Mouse (Mus musculus) bone marrow macrophage, adult 2 months (primary cell): ENCODE results near the gene Gm17455. TPM values are rescaled to one million over a fixed set of nuclear protein-coding genes. Genes with fewer than 3 reads are reported as not detected.

Experiments
- H3K27ac ChIP-seq: 2 replicates; pipeline ENCODE4 v1.5.1; 2012; ENCODE audit warnings: low read depth, low read length; ENCODE audit not compliant: insufficient read depth
- H3K4me1 ChIP-seq: 2 replicates; pipeline ENCODE4 v1.6.1; 2012; ENCODE audit warnings: low read length; ENCODE audit not compliant: control insufficient read depth, insufficient read depth
- H3K4me3 ChIP-seq: 2 replicates; pipeline ENCODE4 v1.5.1; 2012; ENCODE audit warnings: mild to moderate bottlenecking, low read length, moderate library complexity; ENCODE audit not compliant: insufficient read depth
- CTCF ChIP-seq: IDR thresholded peaks from 2 replicates; pipeline ENCODE4 v1.5.1; 2012; ENCODE audit warnings: low read depth, mild to moderate bottlenecking, low read length, moderate library complexity
- POLR2A ChIP-seq: IDR thresholded peaks from 2 replicates; pipeline ENCODE4 v1.6.1; 2012; ENCODE audit warnings: mild to moderate bottlenecking, low read depth, low read length, borderline replicate concordance
- polyA plus RNA-seq: library from polyadenylated mRNA; stranded (reverse); fragments of >200 nt; gene quantifications from 2 replicates; pipeline ENCODE4 v1.2.4, GENCODE M21; 2012; ENCODE audit not compliant: missing spikeins, insufficient read depth, insufficient read length

Gene Gm17455
- polyA plus RNA-seq, 1 experiment: not detected

GRCm38 (mm10) chr10:60371596-60372386 lies 27.7 kb upstream of the Gm17455 start:
- peaks cover 86% of the 10 kb centered on the region for H3K4me1 ChIP-seq
- TF ChIP-seq CTCF (no peak), POLR2A (no peak)
- peak overlapping the region; percentile 99 for H3K27ac ChIP-seq
- H3K4me3 ChIP-seq: peak overlapping the region; percentile 48

DNA sequence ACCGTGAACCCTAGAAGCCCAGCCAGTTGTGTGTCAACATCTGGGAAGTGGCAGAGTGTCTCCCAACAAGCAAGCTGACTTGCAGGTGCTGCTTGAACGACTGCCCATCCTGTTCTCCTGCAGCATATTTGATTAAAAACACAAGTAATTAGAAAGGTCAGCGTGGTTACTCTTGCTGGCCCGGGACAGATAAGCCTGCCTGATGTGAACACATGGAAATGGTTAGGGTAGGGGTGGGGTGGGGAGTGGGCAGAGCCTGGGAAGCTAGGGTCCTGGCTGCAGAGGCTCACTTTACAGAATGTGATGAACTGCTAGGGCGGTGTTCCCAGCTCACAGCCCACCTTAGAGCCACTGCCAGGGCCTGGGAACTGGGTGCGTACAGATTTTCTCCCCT lies 26.0 kb upstream of the Gm17455 start:
- peaks cover 74% of the 10 kb centered on the region for H3K4me1 ChIP-seq
- TF ChIP-seq CTCF: no peak
- TF ChIP-seq POLR2A: no peak
- peak overlapping the region; percentile 99 for H3K27ac ChIP-seq
- H3K4me3 ChIP-seq: no peak overlapping the region

DNA sequence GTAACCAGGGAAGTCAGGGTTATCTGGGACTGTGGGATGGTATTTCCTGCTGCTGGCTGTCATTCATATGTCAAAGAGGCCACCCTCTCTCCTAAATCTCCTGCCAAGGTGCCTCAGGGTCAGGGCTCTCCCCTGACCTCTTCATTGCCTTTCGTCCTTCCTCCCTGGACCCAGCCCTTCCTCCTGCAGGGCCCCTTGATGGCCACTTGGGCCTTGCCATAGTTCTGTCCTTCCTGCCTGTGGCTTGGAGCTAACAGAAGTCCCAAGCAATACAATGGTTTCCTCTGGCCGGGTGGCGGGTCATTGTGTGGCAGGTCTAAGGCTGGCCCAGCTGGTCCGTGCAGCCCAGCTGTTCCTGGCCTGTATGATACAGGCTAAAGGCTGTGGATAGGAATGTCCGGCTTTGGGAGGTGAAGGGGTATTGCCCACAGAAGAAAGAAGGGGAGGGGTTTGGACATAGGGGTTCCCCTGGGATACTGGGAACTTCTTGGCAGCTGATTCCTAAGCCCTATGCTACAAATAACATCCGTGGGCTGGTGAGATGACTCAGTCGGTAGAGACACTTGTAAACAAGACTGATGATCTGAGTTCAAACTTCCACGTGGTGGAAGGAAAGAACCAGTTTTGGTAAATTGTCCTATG lies 25.5 kb upstream of the Gm17455 start:
- peaks cover 70% of the 10 kb centered on the region for H3K4me1 ChIP-seq
- TF ChIP-seq POLR2A: no peak
- TF ChIP-seq CTCF: no peak
- H3K4me3 ChIP-seq: no peak overlapping the region
- peak overlapping the region; percentile 99 for H3K27ac ChIP-seq

GRCm38 (mm10) chr10:60376704-60377103 lies 22.8 kb upstream of the Gm17455 start:
- Histone ChIP-seq H3K27ac (no peak overlapping the region), H3K4me3 (no peak overlapping the region), H3K4me1 (peaks cover 64% of the 10 kb centered on the region)
- TF ChIP-seq POLR2A (no peak), CTCF (no peak)

DNA sequence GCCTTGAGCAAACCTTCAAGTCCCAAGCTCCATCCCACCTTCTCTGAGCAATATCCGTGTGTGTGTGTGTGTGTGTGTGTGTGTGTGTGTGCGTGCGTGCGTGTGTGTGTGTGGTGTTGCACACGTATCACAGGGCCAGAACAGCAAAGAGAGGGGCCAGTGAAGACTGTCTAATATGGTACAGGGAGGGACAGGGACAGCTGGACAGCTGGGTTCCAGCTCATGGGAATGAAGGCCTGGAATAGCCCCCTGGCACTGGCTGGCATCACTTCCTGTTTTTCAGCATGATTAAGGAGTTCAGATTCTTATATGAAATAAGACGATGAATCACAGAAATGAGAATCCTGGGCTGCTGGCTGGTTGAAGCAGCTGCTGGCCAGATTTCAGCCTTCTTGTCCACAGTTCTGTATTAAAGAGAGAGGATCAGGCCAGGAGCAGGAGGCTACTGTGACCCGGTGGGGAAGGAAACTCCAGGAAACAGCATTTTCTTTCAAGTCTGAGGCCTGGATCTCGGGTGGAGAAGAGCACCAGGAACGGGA lies 20.0 kb upstream of the Gm17455 start:
- peaks cover 42% of the 10 kb centered on the region for H3K4me1 ChIP-seq
- H3K4me3 ChIP-seq: no peak overlapping the region
- TF ChIP-seq CTCF (no peak), POLR2A (no peak)
- H3K27ac ChIP-seq: peak overlapping the region; percentile 62

DNA sequence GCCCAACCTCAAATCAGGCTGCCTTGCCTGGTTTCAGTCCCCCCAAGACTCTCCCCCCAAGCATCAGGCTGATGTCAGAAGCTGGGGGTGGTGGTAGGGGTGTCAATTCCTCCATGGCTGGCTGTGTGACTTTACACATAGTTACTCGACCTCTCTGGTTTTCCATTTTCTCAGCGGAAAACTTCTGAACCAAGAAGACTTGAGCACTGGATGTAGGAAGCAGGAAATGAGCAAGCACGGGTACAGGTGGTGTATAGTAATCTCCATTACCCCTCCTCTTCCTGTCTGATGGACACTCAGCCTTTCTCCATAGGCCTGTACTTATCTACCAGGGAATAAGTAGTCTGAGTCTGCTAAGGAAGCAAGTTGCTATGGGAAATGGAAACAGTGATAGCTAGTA lies 19.3 kb upstream of the Gm17455 start:
- peak overlapping the region; percentile 62 for H3K27ac ChIP-seq
- peaks cover 35% of the 10 kb centered on the region for H3K4me1 ChIP-seq
- TF ChIP-seq CTCF (no peak), POLR2A (no peak)
- H3K4me3 ChIP-seq: no peak overlapping the region

DNA sequence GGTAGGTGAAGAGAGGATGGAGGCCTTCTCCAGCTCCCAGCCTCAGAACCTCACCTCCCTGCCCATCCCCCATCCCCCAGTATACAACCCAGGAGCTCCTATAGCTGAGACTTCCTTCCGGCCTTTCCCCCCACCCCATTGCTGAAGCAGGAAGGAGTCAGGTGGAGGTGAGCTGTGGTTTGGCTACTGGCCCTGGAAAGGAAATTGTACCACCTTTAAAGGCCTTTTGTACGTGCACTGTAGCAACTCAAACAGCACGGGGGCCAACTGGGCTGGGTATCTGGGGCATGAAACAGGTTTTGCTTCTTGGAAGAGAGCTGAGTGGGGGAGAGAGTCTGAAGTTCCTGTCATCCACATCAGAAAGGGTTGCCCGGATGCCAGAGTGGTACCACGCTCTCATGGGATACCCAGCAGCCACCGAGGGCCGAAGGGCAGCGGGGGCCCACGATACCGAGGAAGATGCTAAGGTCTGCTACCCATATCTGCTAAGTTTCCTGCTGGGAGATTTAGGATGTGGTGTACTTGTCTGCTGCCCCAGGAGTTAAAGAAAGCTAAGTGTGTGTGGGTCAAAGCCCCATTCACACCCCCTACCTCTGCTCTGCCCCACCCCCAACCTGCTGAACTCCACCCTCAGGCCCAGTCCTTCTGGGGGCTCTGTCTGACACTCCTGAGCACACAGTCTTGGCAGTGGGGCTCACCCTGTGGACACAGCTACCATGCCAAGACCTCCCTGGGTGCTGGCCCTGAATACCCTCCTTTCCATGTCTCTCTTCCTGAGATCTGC lies 18.2 kb upstream of the Gm17455 start:
- no peak overlapping the region for H3K4me3 ChIP-seq
- TF ChIP-seq CTCF: no peak
- TF ChIP-seq POLR2A: no peak
- no peak overlapping the region for H3K27ac ChIP-seq
- peaks cover 24% of the 10 kb centered on the region for H3K4me1 ChIP-seq

DNA sequence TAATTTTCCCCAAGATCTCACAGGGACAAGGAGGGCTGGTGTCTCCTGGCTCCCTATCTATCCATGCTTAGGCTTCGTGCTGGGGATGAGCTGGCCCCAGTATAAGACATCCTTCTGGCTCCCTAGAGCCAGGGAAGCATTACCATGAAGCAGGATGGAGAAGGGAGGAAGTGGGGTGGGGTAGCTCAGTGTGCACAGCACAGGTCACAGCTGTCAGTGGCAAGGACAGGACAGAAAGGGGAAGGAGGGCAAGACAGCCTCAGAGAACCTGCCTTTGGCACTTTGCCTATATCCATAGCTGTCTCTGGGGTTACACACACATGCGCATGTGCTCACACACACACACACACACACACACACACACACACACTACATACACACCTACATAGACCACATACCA lies 11.2 kb upstream of the Gm17455 start:
- Histone ChIP-seq H3K27ac (no peak overlapping the region), H3K4me1 (peaks cover 39% of the 10 kb centered on the region), H3K4me3 (no peak overlapping the region)
- TF ChIP-seq POLR2A (no peak), CTCF (no peak)

GRCm38 (mm10) chr10:60389447-60389865 lies 10.1 kb upstream of the Gm17455 start:
- H3K4me1 ChIP-seq: peaks cover 39% of the 10 kb centered on the region
- H3K27ac ChIP-seq: peak overlapping the region; percentile 23
- TF ChIP-seq CTCF: no peak
- no peak for TF ChIP-seq POLR2A
- H3K4me3 ChIP-seq: no peak overlapping the region
